Mouse (Mus musculus) lung, postnatal 0 days (tissue): ENCODE data around the gene Tars2. TPM values are rescaled to one million over a fixed set of nuclear protein-coding genes. Genes with fewer than 3 reads are reported as not detected.

Source experiments
- ATAC-seq: fragments of 200-750 bp; cut with Nextera tagmentation; 2 replicates; pipeline ENCODE4 v1.8.0; 2017; ENCODE audit warnings: moderate library complexity
- DNase-seq: peaks from one replicate; pipeline ENCODE4 v3.0.0-alpha.2; 2016; ENCODE audit warnings: low spot score
- H3K27ac ChIP-seq: fragments of 300-500 bp; sonication (generic); 2 replicates; pipeline ENCODE4 v1.5.1; 2014; ENCODE audit warnings: antibody characterized with exemption, mild to moderate bottlenecking, low read length, mixed read lengths
- H3K27me3 ChIP-seq: fragments of 300-500 bp; sonication (generic); replicated peaks from 2 replicates; pipeline ENCODE4 v1.6.1; 2014; ENCODE audit warnings: low read length, mixed read lengths; ENCODE audit not compliant: insufficient read depth
- H3K36me3 ChIP-seq: fragments of 300-500 bp; sonication (generic); 2 replicates; pipeline ENCODE4 v1.6.1; 2014; ENCODE audit warnings: low read length, mixed read lengths; ENCODE audit not compliant: insufficient read depth
- H3K4me1 ChIP-seq: fragments of 300-500 bp; sonication (generic); 2 replicates; pipeline ENCODE4 v1.6.1; 2014; ENCODE audit warnings: antibody characterized with exemption, low read depth, low read length, mixed read lengths; ENCODE audit not compliant: insufficient read depth
- H3K4me2 ChIP-seq: fragments of 300-500 bp; sonication (generic); replicated peaks from 2 replicates; pipeline ENCODE4 v1.6.1; 2014; ENCODE audit warnings: low read depth, mild to moderate bottlenecking, low read length, moderate library complexity, mixed read lengths
- H3K4me3 ChIP-seq: fragments of 300-500 bp; sonication (generic); 2 replicates; pipeline ENCODE4 v1.5.1; 2014; ENCODE audit warnings: low read depth, low read length
- H3K9ac ChIP-seq: fragments of 300-500 bp; sonication (generic); replicated peaks from 2 replicates; pipeline ENCODE4 v1.6.1; 2014; ENCODE audit warnings: low read depth, mild to moderate bottlenecking
- H3K9me3 ChIP-seq: fragments of 300-500 bp; sonication (generic); 2 replicates; pipeline ENCODE4 v1.6.1; 2016; ENCODE audit warnings: low read length, mixed read lengths
- CTCF ChIP-seq: IDR thresholded peaks from 2 replicates; pipeline ENCODE4 v1.5.1; 2016; ENCODE audit warnings: antibody characterized with exemption, mild to moderate bottlenecking
- EP300 ChIP-seq: IDR thresholded peaks from 2 replicates; pipeline ENCODE4 v1.6.1; 2016; ENCODE audit warnings: antibody characterized with exemption, mild to moderate bottlenecking, control low read depth
- WGBS: fragments of 180-500 bp; shearing (Covaris S2); extraction: QIAGEN DNeasy Blood & Tissue Kit; methylation state at CpG from one replicate; pipeline ENCODE4 v1.1.7; 2014; 5-methylcytosine and 5-hydroxymethylcytosine counted together
- polyA plus RNA-seq: library from polyadenylated mRNA; unstranded; fragments of >200 nt; fragmentation: Nextera tagmentation; extraction: Ambion mirVana; gene quantifications from 2 replicates; pipeline ENCODE4 v1.2.1, GENCODE M21; 2015

The Tars2 gene
- polyA plus RNA-seq, 1 experiment from 2014 or later, result 18.5 TPM

DNA sequence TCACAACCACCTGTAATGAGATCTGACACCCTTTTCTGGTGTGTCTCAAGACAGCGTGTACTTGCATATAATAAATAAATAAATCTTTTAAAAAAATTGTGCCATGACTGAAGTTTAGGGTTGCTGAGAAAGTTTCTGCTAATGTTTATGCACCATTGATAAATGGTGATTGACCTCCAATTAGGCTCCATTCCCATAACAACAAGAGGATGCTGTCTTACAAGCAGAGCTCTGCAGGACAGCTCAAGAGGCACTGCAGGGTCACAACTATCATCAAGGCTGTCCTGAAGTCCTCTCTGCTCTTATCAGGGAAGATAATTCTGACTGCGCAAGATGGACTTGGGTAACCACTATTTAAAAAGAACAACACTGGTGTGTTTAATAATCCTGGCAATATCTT lies 41.9 kb downstream of the Tars2 start:
- Histone ChIP-seq H3K4me3 (no peak overlapping the region), H3K36me3 (no peaks in the 10 kb centered on the region), H3K4me2 (no peak overlapping the region), H3K9me3 (no peaks in the 10 kb centered on the region), H3K27me3 (no peaks in the 10 kb centered on the region), H3K27ac (no peak overlapping the region), H3K4me1 (no peaks in the 10 kb centered on the region), H3K9ac (no peak overlapping the region)
- DNase-seq (no peak), ATAC-seq (no peak)
- 73% methylated on average over 2 of the region's 2 CpGs for WGBS
- TF ChIP-seq CTCF, result no peak
- no peak for TF ChIP-seq EP300

- H3K36me3 ChIP-seq, result no peaks in the 10 kb centered on the region
Observed at GRCm38 (mm10) chr3:95716075-95716474, 43.9 kb downstream of the Tars2 start.

DNA sequence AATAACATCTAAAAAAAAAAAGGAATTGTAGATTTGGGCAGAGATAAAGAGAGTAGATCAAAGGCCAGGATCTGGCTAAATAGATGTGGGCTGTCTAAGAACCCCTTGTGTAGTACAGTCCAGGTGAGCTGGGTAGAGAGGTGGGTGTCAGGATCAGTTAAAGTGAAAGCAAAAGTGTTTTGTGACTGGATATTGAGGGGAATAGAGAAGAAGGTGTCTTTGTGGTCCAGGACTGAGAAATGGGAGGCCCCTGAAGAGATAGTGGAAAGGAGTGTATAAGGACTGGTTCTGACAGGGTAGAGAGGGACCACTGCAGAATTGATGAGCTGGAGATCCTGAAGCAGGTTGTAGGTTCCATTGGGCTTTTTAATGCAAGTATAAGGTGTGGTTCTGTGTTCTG lies 50.0 kb downstream of the Tars2 start:
- ATAC-seq, result no peak
- Histone ChIP-seq H3K36me3 (no peaks in the 10 kb centered on the region), H3K9ac (no peak overlapping the region), H3K4me1 (no peaks in the 10 kb centered on the region), H3K4me3 (no peak overlapping the region), H3K9me3 (no peaks in the 10 kb centered on the region), H3K27me3 (no peaks in the 10 kb centered on the region), H3K27ac (no peak overlapping the region), H3K4me2 (no peak overlapping the region)
- no peak for TF ChIP-seq EP300
- no peak for TF ChIP-seq CTCF
- DNase-seq, result no peak

More at GRCm38 (mm10) chr3:95716075-95716474, 43.9 kb downstream of the Tars2 start:
- H3K9me3 ChIP-seq, result no peaks in the 10 kb centered on the region
- no peak overlapping the region for H3K4me3 ChIP-seq
- no peak overlapping the region for H3K4me2 ChIP-seq
- WGBS, result 71% methylated on average over 1 of the region's 1 CpGs
- TF ChIP-seq CTCF, result no peak
- TF ChIP-seq EP300, result no peak
- no peak overlapping the region for H3K27ac ChIP-seq
- ATAC-seq (no peak), DNase-seq (no peak)
- H3K27me3 ChIP-seq, result no peaks in the 10 kb centered on the region
- no peaks in the 10 kb centered on the region for H3K4me1 ChIP-seq
- H3K9ac ChIP-seq, result no peak overlapping the region

- Histone ChIP-seq H3K36me3 (no peaks in the 10 kb centered on the region), H3K4me2 (no peak overlapping the region), H3K4me3 (no peak overlapping the region), H3K9me3 (no peaks in the 10 kb centered on the region), H3K9ac (no peak overlapping the region), H3K27ac (no peak overlapping the region), H3K27me3 (no peaks in the 10 kb centered on the region), H3K4me1 (no peaks in the 10 kb centered on the region)
- no peak for ATAC-seq
- 92% methylated on average over 4 of the region's 4 CpGs for WGBS
- TF ChIP-seq CTCF (no peak), EP300 (no peak)
- DNase-seq, result no peak
Observed at GRCm38 (mm10) chr3:95709044-95709443, 51.0 kb downstream of the Tars2 start.

DNA sequence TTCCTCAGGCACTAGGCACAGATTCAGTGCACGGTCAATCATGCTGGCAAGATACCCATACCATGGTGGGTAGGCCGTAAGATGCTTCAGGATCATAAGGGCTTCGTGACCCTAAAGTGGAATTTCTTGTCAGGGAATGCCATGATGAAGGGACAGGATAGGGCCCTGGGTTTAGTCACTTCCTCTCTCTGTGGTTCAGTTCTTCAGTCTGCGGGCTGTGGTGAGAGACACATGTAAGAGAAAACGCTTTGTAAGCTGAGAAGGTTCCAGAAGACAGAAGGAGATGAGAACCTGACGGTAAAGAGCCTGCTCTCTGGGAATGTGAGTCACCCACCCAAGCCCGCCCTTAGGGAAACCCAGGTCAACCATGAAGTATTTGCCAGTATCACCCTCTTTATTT lies 52.5 kb downstream of the Tars2 start:
- ATAC-seq, result 0 out of 2 replicates have a peak, but pooled peaks have one; percentile 9
- Histone ChIP-seq H3K9ac (no peak overlapping the region), H3K36me3 (no peaks in the 10 kb centered on the region), H3K4me3 (no peak overlapping the region), H3K27me3 (no peaks in the 10 kb centered on the region), H3K4me2 (no peak overlapping the region), H3K4me1 (no peaks in the 10 kb centered on the region), H3K27ac (no peak overlapping the region), H3K9me3 (no peaks in the 10 kb centered on the region)
- no peak for TF ChIP-seq EP300
- TF ChIP-seq CTCF, result no peak
- DNase-seq, result peak; percentile 23
- WGBS, result 77% methylated on average over 7 of the region's 7 CpGs

- no peak overlapping the region for H3K9ac ChIP-seq
- H3K36me3 ChIP-seq, result no peaks in the 10 kb centered on the region
- no peaks in the 10 kb centered on the region for H3K27me3 ChIP-seq
- no peak overlapping the region for H3K4me3 ChIP-seq
- ATAC-seq (no peak), DNase-seq (peak; percentile 28)
- peak; percentile 26; the same call in 1 of the 2 replicates for TF ChIP-seq EP300
- no peak for TF ChIP-seq CTCF
- H3K9me3 ChIP-seq, result no peaks in the 10 kb centered on the region
- H3K27ac ChIP-seq, result no peak overlapping the region
- H3K4me1 ChIP-seq, result peaks cover 6% of the 10 kb centered on the region; the same call in 1 of the 2 replicates
- WGBS, result 84% methylated on average over 4 of the region's 4 CpGs
- H3K4me2 ChIP-seq, result no peak overlapping the region
Observed at GRCm38 (mm10) chr3:95706273-95706672, 53.7 kb downstream of the Tars2 start.

DNA sequence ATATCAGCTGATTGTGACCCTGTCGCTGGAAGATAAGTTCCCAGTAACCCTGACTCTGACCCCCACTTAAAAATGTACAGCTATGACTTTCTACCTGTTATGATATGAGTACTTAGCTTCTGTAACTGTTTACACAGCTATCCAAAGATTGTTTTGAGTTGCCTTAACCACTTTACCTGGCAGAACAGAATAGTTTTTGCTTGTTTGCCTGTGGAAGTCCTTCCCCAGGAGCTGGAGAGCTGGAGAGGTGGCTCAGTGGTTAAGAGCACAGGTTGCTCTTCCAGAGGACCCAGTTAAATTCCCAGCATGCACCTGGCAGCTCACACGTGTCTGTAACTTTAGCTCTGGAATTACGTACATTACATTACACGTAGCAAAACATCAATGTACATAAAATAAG lies 55.4 kb downstream of the Tars2 start:
- peak; percentile 59 for ATAC-seq

More for the DNA sequence above, 55.4 kb downstream of the Tars2 start:
- no peaks in the 10 kb centered on the region for H3K27me3 ChIP-seq
- WGBS, result 62% methylated on average over 4 of the region's 4 CpGs
- DNase-seq, result peak; percentile 84
- no peaks in the 10 kb centered on the region for H3K36me3 ChIP-seq
- 0 out of 2 replicates have a peak overlapping the region, but pooled peaks have one; percentile 3 for H3K27ac ChIP-seq
- no peak overlapping the region for H3K4me2 ChIP-seq
- no peak overlapping the region for H3K9ac ChIP-seq
- H3K4me1 ChIP-seq, result peaks cover 9% of the 10 kb centered on the region; the same call in 1 of the 2 replicates
- TF ChIP-seq EP300, result peak; percentile 88
- no peak for TF ChIP-seq CTCF
- H3K4me3 ChIP-seq, result no peak overlapping the region
- H3K9me3 ChIP-seq, result no peaks in the 10 kb centered on the region
